Mouse (Mus musculus): ENCODE results near the gene Nr1d1. TPM values are rescaled to one million over a fixed set of nuclear protein-coding genes. Genes with fewer than 3 reads are reported as not detected.

The Nr1d1 gene
- polyA plus RNA-seq, 1 experiment from 2014 or later = 3.9 TPM

DNA sequence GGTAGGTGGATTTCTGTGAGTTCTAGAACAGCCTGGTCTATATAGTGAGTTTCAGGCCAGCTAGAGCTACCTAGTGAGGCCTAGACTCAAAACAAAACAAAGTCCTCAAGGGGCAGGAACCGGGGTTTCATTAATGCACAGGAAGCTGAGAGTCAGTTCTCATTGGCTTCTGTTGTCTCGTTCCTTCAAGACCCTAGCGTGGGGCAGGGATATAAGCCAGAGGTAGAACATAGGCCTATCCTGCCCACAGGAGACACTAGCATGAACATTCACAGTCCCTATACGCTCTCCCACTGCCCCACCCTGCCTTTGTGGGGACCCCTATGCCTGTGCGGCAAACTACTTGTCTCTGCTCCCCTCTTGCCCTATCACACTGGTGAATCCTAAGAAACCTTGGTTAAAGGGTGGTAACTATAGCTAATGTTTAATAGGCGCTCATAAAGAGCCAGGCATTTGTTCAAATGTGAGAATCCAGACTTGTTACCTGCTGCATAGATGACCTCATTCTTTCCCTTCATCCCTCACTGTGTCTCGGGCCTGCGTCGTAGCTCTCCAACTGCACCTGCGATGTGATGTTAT is 22.5 kb downstream of the Nr1d1 start:
- Histone ChIP-seq H3K4me3 (ENCODE audit: low read depth, low read length) (no peak overlapping the region), H3K9ac (replicated peaks; ENCODE audit: low read depth, low read length) (no peak overlapping the region), H3K4me1 (ENCODE audit: control insufficient read depth, insufficient read depth, low read length) (peaks cover 55% of the 10 kb centered on the region), H3K4me2 (ENCODE audit: low read depth, low read length) (no peak overlapping the region), H3K27ac (ENCODE audit: low read depth, low read length) (no peak overlapping the region; the same call in 1 of the 2 replicates), H3K27me3 (ENCODE audit: control insufficient read depth, insufficient read depth, low read length) (no peaks in the 10 kb centered on the region), H3K36me3 (ENCODE audit: control insufficient read depth, insufficient read depth, low read length) (peaks cover 22% of the 10 kb centered on the region; the same call in 1 of the 2 replicates), H3K9me3 (ENCODE audit: control insufficient read depth, low read length) (no peaks in the 10 kb centered on the region)
- 91% methylated on average over 10 of the region's 10 CpGs for WGBS
- ATAC-seq (ENCODE audit: low read depth) = no peak

DNA sequence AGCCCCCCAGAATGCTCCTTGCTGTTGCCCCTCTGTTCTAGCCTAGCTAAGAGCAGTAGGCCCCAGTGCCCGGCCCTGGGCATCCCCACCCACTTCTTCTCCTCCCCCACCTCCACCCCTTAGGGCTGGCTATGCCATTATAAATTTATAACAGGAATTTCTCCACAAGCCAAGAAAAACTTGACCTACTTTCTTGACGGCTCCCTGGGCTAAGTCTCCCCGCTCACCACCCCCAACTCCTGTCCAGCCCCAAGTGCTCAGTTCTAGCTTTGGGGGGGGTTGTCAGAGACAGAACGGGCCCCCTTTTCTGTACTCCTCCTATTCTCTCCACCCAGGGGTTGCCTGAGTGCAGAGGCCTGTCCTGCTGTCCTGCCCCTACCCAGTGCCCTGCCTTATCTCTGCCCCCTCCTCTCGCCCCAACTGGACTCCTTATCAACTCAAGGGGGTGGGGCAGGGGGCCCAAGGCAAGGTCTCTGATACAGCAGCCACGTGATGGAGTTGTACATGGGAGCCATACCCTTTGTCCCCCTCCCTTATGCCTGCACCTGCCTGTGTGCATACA is 23.8 kb downstream of the Nr1d1 start:
- H3K9ac ChIP-seq (replicated peaks; ENCODE audit: low read depth, low read length) = no peak overlapping the region; the same call in 1 of the 2 replicates
- H3K36me3 ChIP-seq (ENCODE audit: control insufficient read depth, insufficient read depth, low read length) = peaks cover 11% of the 10 kb centered on the region; the same call in 1 of the 2 replicates
- H3K27me3 ChIP-seq (ENCODE audit: control insufficient read depth, insufficient read depth, low read length) = no peaks in the 10 kb centered on the region
- H3K27ac ChIP-seq (ENCODE audit: low read depth, low read length) = peak overlapping the region; percentile 93
- no peaks in the 10 kb centered on the region for H3K9me3 ChIP-seq (ENCODE audit: control insufficient read depth, low read length)
- no peak overlapping the region for H3K4me3 ChIP-seq (ENCODE audit: low read depth, low read length)
- peaks cover 66% of the 10 kb centered on the region for H3K4me1 ChIP-seq (ENCODE audit: control insufficient read depth, insufficient read depth, low read length)
- WGBS = 31% methylated on average over 6 of the region's 6 CpGs
- peak overlapping the region; percentile 70; the same call in 1 of the 2 replicates for H3K4me2 ChIP-seq (ENCODE audit: low read depth, low read length)
- no peak for ATAC-seq (ENCODE audit: low read depth)

DNA sequence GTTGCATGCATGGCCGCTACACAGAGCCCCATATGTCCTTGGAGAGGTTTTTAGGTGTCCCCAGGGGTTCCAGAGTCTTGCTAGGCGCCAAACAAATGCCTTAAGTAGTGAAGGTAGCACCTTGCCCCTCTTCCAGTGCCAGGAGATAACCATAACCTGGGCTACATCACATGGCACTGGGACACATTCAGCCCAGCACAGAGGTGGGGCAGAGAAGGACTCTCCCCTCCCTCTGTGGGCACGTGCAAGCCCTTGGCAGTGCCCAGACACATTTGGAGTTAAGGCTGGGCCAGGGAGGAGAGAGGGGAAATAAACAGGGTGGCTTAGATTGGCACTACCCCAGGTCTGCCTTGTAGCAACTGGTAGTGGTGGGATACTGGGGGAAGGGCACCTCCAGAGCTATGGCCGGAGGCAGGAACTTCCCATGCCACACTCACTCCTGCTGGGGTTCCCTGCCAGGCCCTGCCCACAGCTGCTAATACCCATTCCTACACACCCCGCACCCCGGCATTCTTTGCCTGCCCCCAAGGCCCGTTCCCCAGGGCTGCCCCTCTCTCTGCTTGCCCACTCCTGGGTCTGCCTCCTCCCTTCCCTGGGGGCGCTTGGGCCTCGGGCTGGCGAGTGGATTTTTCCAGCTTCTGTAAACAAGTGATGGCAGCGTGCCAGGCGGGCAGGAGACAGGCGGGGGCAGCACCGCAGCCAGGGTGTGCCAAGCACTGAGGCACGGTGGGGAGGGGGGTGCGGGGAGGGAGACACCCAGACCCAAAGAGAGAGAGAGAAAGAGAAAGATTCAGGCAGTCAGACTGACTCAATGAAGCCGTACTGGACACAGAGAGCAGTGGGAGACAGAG is 24.6 kb downstream of the Nr1d1 start:
- H3K27me3 ChIP-seq (ENCODE audit: control insufficient read depth, insufficient read depth, low read length) = no peaks in the 10 kb centered on the region
- WGBS = 16% methylated on average over 17 of the region's 17 CpGs

DNA sequence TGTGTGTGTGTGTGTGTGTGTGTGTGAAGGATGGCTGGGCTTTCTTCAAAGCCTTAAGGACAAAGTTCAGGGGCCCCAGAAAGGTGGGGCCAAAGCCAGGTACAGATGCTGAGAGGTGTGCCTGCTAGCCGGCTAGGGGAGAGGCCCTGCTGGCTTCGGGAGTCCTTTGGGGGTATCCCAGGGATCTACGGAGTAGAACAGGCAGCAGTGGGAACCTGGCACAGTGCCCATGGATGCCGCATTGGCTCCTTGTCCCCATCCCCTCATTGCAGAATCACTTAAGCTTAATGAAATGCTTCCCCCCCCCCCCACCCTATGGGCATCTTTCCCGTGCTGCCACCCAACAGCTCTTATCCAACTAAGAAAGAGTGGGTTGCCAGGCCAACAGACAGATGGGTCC is 25.4 kb downstream of the Nr1d1 start:
- ATAC-seq (ENCODE audit: low read depth) = peak; percentile 28
- peaks cover 81% of the 10 kb centered on the region for H3K4me1 ChIP-seq (ENCODE audit: control insufficient read depth, insufficient read depth, low read length)
- H3K27me3 ChIP-seq (ENCODE audit: control insufficient read depth, insufficient read depth, low read length) = no peaks in the 10 kb centered on the region
- no peak overlapping the region for H3K4me3 ChIP-seq (ENCODE audit: low read depth, low read length)
- H3K27ac ChIP-seq (ENCODE audit: low read depth, low read length) = peak overlapping the region; percentile 93
- peak overlapping the region; percentile 63 for H3K9ac ChIP-seq (replicated peaks; ENCODE audit: low read depth, low read length)
- H3K4me2 ChIP-seq (ENCODE audit: low read depth, low read length) = peak overlapping the region; percentile 70
- 31% methylated on average over 5 of the region's 5 CpGs for WGBS
- peaks cover 11% of the 10 kb centered on the region; the same call in 1 of the 2 replicates for H3K36me3 ChIP-seq (ENCODE audit: control insufficient read depth, insufficient read depth, low read length)
- no peaks in the 10 kb centered on the region for H3K9me3 ChIP-seq (ENCODE audit: control insufficient read depth, low read length)

More for the DNA sequence above, 24.6 kb downstream of the Nr1d1 start:
- H3K9ac ChIP-seq (replicated peaks; ENCODE audit: low read depth, low read length) = peak overlapping the region; percentile 63; the same call in 1 of the 2 replicates
- H3K27ac ChIP-seq (ENCODE audit: low read depth, low read length) = peak overlapping the region; percentile 93
- H3K4me3 ChIP-seq (ENCODE audit: low read depth, low read length) = no peak overlapping the region
- no peaks in the 10 kb centered on the region for H3K9me3 ChIP-seq (ENCODE audit: control insufficient read depth, low read length)
- peak overlapping the region; percentile 70 for H3K4me2 ChIP-seq (ENCODE audit: low read depth, low read length)
- H3K4me1 ChIP-seq (ENCODE audit: control insufficient read depth, insufficient read depth, low read length) = peaks cover 74% of the 10 kb centered on the region
- ATAC-seq (ENCODE audit: low read depth) = peak; percentile 63
- H3K36me3 ChIP-seq (ENCODE audit: control insufficient read depth, insufficient read depth, low read length) = peaks cover 11% of the 10 kb centered on the region; the same call in 1 of the 2 replicates

DNA sequence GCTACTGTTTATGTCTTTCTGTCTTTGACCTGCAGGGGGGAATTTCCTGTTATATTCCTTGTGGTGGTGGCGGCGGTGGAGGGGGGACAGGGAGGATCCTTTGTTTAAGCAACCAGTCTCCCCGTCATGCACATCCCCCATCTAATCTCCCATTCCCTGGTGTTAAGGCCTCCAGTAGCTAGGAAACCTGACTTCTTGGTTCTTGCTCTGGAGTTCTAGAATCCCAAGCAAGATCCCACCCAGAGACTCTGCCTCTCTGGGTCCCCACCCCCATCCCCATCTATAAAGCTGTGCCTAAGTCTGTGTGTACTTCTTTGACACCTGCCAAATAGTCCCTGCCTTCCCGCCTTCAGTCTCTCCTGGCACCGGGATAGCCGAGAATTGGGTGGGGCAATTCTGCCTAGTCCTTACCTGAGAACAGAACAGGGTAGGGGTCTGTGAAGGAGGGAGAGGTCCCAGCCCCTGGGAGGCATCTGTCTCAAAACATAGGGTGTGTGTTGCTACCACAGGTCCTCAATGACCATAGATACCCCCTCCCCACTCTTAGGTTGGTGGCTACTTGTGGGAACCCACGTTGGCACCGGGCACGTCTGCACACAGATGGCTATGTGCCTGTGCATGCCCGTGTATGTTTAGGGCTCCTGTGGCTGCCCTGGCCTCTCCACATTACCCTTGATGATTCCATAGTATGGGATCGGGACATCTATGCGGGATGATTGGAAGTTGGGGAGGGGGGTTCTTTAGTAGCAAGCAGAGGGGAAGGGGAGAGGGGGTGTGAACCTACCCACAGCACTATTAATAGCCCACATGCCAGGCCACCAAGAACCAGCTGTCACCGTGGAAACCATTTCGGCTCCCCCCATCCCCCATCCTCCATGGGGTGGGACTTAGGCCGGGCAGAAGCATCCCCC is 26.4 kb downstream of the Nr1d1 start:
- Histone ChIP-seq H3K36me3 (ENCODE audit: control insufficient read depth, insufficient read depth, low read length) (peaks cover 7% of the 10 kb centered on the region; the same call in 1 of the 2 replicates), H3K27ac (ENCODE audit: low read depth, low read length) (peak overlapping the region; percentile 93)

DNA sequence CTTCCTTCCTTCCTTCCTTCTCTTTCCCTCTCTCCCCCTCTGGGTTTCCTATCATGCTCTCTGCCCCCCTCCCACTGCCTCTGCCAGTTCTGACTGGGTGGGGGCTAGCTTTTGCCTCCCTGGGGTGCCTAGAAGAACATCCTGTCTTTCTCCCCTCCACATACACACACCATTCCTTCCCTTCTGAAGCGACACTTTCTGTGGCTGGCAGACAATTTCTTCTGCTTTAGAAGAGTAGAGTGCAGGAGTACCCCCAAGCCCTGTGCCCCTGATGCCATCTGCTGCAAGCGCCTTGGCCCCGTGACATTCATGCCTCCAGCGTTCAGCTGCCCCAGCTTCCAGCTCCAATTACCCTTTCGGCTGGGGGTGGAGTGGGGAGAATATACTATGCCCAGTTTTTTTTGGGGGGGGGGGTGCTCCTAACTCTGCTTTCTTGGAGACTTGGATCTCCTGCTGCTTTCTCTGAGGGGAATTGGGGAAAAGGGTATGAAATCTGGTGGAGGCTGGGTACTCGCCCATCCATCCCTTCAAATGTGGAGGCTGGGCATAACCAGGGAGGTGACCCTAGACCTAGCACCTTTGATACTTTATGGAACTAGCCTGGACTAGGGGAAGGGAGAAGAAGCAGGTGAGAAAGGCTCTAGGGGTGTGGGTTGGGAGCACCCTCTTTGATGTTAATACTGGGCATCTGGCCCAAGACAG is 27.2 kb downstream of the Nr1d1 start:
- H3K4me3 ChIP-seq (ENCODE audit: low read depth, low read length) = peak overlapping the region; percentile 0; the same call in 1 of the 2 replicates
- WGBS = 10% methylated on average over 6 of the region's 6 CpGs
- H3K9ac ChIP-seq (replicated peaks; ENCODE audit: low read depth, low read length) = peak overlapping the region; percentile 63
- peaks cover 89% of the 10 kb centered on the region for H3K4me1 ChIP-seq (ENCODE audit: control insufficient read depth, insufficient read depth, low read length)
- no peaks in the 10 kb centered on the region for H3K36me3 ChIP-seq (ENCODE audit: control insufficient read depth, insufficient read depth, low read length)
- H3K9me3 ChIP-seq (ENCODE audit: control insufficient read depth, low read length) = no peaks in the 10 kb centered on the region
- H3K27me3 ChIP-seq (ENCODE audit: control insufficient read depth, insufficient read depth, low read length) = no peaks in the 10 kb centered on the region
- H3K4me2 ChIP-seq (ENCODE audit: low read depth, low read length) = peak overlapping the region; percentile 70
- peak overlapping the region; percentile 93 for H3K27ac ChIP-seq (ENCODE audit: low read depth, low read length)
- ATAC-seq (ENCODE audit: low read depth) = no peak

More for the DNA sequence above, 26.4 kb downstream of the Nr1d1 start:
- 0 out of 2 replicates have a peak, but pooled peaks have one; percentile 19 for ATAC-seq (ENCODE audit: low read depth)
- peaks cover 87% of the 10 kb centered on the region for H3K4me1 ChIP-seq (ENCODE audit: control insufficient read depth, insufficient read depth, low read length)
- H3K4me2 ChIP-seq (ENCODE audit: low read depth, low read length) = peak overlapping the region; percentile 70
- 13% methylated on average over 15 of the region's 15 CpGs for WGBS
- H3K27me3 ChIP-seq (ENCODE audit: control insufficient read depth, insufficient read depth, low read length) = no peaks in the 10 kb centered on the region
- no peaks in the 10 kb centered on the region for H3K9me3 ChIP-seq (ENCODE audit: control insufficient read depth, low read length)
- peak overlapping the region; percentile 0; the same call in 1 of the 2 replicates for H3K4me3 ChIP-seq (ENCODE audit: low read depth, low read length)
- peak overlapping the region; percentile 63 for H3K9ac ChIP-seq (replicated peaks; ENCODE audit: low read depth, low read length)

DNA sequence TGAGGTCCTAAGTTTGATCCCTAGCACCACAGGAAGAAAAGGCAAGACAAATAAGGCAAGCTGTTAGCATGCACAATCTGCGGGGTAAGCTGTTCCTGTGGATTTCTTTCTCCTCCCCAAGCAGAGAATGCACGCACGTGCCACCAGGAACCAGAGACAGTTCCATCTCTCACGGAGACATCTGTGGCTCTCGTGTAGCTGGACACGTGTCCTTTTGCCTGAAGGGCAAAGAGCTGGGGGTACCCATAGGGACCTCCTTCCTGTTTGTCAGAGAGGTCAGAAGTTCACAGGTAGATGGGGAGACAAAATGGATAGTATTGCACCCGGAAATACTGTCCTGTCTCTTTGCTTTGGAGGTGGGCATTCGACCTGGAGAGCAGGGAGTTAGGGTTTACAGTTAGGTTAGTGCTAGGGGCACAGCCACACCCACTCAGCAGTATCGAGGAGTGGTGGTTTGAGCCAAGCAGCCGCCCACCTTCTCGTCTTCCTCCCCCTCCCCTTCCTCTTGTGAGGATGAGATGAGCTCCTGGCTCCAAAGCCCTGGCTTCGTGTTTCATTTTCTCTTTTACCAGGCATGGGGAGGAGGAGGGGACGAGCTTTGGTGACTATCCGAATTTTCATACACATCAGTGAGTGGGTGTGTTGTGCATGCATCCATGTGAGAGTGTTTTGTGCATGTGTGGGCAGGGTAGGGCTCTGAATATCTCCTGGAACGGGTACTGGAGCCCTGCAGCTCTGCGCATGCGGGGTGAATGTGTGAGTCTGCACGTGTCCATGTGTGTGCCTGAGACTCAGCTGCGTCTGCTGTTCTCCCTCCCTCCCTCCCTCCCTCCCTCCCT is 28.1 kb downstream of the Nr1d1 start:
- peak; percentile 47; the same call in 1 of the 2 replicates for ATAC-seq (ENCODE audit: low read depth)

More for the DNA sequence above, 28.1 kb downstream of the Nr1d1 start:
- Histone ChIP-seq H3K9ac (replicated peaks; ENCODE audit: low read depth, low read length) (0 out of 2 replicates have a peak overlapping the region, but pooled peaks have one; percentile 25), H3K4me3 (ENCODE audit: low read depth, low read length) (peak overlapping the region; percentile 11; the same call in 1 of the 2 replicates), H3K4me2 (ENCODE audit: low read depth, low read length) (peak overlapping the region; percentile 70), H3K36me3 (ENCODE audit: control insufficient read depth, insufficient read depth, low read length) (no peaks in the 10 kb centered on the region), H3K9me3 (ENCODE audit: control insufficient read depth, low read length) (no peaks in the 10 kb centered on the region), H3K27ac (ENCODE audit: low read depth, low read length) (peak overlapping the region; percentile 50), H3K27me3 (ENCODE audit: control insufficient read depth, insufficient read depth, low read length) (no peaks in the 10 kb centered on the region), H3K4me1 (ENCODE audit: control insufficient read depth, insufficient read depth, low read length) (peaks cover 82% of the 10 kb centered on the region)
- WGBS = 4% methylated on average over 19 of the region's 19 CpGs
